Mouse (Mus musculus) urinary bladder, adult 18-20 months (tissue): ENCODE data around the gene Nmt1.

Source experiments
- DNase-seq, 2 experiments: peaks; one replicate each; pipeline ENCODE4 v3.0.0; 2022; ENCODE audit warnings: low spot score in 2 of 2, mixed read lengths in 2 of 2

Nmt1 gene

GRCm38 (mm10) chr11:103005254-103005981 is 22.6 kb upstream of the Nmt1 start:
- DNase-seq = no peak

DNA sequence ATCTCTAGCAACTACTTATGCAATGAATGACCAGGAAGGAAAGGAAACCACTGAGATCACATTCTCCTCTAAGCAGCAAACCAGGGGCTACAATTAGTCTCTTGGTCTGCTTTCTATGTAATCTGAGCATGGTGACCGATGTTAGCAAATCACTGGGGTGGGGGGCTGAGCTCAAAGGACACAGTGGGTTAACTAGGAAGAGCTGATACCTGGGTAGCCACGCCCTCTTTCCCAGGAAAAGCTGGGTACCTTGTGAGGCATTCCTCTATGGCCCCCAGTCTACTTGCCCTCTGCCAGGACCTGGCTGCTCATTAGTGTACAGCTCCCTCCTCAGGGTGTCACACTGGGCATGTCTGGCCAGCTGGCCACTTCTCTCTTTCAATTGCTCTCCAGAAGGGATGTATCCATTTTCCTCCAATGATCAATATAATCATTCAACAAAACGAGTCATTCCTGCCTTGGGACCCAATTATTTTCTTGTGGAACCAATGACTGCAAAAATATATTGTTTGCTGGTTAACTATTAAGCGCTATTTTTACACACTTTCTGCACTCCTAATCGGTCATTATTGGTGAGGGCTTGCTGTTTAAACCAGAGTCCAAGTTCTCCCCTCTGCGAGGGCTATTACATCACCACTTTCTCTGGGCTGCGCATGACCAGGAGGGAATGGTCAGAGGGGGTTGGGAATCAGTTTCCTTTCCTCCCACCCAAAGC is 21.5 kb upstream of the Nmt1 start:
- DNase-seq = no peak

DNA sequence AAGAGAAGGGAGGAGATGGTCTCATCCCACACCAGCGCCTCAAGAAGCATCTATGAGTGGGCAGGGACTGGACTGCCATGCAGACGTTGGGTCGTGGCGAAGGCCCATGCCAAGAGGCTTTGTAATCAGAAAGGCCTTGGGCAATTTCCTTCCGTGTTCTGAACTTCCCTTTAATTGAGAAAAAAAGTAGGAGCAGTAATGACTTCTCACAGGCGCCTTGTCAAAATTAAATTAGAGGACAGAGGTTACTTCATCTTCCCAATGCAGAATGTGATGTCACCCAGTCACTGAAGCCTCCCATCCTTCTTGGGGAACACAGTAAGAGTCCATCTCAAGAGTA is 21.0 kb upstream of the Nmt1 start:
- peak in 1 of 2 experiments; percentile 16 for DNase-seq

GRCm38 (mm10) chr11:103008558-103008957 is 19.4 kb upstream of the Nmt1 start:
- DNase-seq = no peak

DNA sequence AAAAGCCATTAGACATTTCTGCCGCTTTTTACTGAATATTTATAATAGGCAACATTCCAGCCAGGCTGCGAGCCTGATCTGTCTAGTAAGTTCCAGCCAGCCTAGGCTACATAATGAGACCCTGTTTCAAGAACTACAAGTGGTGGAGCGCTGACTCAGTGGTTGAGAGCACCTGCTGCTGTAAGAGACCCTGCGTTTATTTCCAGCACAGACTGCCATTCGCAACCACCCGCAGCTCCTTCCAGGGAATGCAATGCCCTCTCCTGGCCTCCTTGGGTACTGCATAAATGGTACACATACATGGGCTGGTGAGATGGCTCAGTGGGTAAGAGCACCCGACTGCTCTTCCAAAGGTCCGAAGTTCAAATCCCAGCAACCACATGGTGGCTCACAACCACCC is 18.8 kb upstream of the Nmt1 start:
- no peak for DNase-seq

- DNase-seq = no peak
These were observed 17.4 kb upstream of the Nmt1 start for GRCm38 (mm10) chr11:103010454-103011205.

DNA sequence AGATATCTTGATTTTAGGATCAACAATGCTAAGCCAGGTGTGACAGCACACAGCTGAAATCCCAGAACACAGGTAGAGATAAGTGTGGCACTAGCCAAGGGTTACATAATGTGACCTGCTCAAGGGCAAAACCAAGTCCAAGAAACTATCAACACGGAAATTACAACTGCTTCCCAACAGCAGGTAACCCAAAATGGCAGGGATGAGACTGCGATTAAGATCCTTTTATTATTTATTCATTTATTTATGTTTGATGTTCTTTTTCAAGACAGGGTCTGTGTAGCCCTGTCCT is 16.8 kb upstream of the Nmt1 start:
- DNase-seq = no peak

- no peak for DNase-seq
These were observed 11.8 kb upstream of the Nmt1 start for GRCm38 (mm10) chr11:103015881-103016825.

GRCm38 (mm10) chr11:103016930-103017329 is 11.1 kb upstream of the Nmt1 start:
- peak; percentile 95 to 97 for DNase-seq

- DNase-seq = no peak
These were observed 10.3 kb upstream of the Nmt1 start for GRCm38 (mm10) chr11:103017661-103018060.

DNA sequence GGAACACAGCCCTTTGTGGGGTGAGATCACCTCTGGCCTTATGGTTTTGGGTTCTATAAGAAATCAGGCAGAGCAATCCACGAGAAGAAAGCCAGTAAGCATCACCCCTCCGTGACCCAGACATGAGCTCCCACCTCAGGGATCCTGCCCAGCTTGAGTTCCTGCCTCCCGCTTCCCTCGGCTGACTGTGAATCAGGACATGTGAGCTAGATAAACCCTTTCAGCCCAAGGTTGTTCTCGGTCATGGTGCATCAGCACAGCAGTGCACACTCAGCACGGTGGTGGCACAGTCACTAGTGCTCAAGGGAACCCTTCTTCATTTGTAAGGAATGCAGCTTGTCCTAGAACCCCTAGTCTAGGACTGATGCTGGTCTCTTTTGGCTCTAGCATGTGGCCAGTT is 9.1 kb upstream of the Nmt1 start:
- DNase-seq = no peak

- DNase-seq = no peak
These were observed 8.7 kb upstream of the Nmt1 start for GRCm38 (mm10) chr11:103019325-103019724.

- DNase-seq = no peak
These were observed 7.2 kb upstream of the Nmt1 start for GRCm38 (mm10) chr11:103020713-103021335.

DNA sequence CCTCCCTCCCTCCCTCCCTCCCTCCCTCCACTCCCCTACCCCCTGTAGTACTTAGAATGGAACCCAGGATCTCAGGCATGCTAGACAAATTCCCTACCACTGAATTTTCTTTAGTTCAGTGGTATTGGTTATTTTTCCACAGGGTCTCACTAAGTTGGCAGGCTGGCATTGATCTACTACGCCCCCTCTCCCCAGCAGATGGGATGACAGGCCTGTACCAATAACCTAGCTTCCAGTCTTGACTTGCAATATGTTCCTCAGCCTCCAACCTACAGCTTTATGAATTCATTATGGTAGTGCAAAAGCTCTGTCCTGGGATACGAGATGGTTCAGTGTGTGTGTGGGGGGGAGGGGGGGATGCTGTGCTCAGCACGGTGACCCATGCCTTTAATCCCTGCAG is 4.0 kb upstream of the Nmt1 start:
- DNase-seq = no peak

DNA sequence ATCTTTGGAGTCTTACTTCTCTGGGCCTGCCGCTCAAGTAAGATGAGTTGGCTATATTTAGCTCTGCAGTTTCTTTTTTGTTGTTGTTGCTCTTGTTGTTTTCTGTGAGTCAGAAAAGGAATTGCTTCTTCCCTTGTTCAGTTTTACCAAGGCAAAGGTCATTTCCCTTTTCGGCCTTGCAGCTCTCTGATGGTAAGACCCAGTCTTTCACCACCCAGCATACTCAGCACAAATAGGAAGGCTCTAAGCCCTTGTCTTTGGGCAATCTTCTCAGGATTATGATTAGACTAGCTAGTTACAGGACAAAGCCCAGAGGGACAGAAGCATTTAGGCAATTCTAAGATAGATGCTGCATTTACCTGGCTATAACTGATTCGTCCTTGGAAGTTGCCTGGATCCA is 1.1 kb upstream of the Nmt1 start:
- no peak for DNase-seq

DNA sequence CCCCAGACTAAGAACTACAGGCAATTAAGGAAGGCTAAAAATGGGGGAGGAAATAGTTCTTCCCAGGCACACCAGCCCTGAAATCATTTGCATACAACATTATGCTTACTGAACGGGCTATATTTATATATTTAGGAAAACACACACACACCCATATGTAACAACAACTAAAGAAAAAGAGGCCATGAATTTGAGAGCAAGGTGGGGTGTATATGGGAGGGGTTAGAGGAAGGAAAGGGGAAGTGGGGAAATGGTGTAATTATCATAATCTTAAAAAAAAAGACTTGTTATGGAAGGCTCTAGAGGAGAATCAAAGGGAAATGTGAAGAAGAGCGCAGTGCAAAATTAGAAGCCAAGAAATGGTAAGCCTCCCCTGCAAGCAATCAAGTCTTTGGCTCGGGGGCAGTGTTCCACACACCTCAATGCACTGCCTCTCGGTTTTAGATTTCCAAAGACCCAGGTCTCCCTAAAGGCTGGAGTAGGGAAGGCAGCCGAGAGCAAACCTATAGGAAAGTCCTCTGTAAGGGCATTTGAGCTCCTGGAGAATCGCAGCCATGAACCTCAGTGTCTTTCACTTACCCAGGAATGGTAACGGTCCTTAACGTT is 317 bp upstream of the Nmt1 start:
- DNase-seq = no peak

GRCm38 (mm10) chr11:103033030-103033429 is 5.0 kb downstream of the Nmt1 start:
- no peak for DNase-seq

DNA sequence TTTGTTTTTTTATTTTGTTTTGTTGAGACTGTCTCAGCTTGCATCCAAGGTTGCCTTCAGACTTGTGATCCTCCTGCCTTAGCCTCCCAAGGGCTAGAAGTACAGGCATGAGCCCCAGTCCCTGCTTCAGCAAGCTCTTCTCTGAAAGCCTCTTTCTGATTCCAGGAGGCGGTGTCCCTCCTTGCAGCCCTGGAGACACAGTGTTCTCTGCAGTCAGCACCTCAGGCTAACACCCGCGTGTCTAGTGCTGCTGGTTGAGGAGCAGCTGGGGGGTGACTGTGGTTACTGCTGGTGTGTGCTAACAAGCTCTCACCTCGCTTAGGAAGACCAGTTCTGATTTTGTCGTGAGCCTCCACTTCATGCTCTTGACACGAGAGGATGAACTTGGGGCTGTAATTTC is 7.0 kb downstream of the Nmt1 start:
- no peak for DNase-seq

GRCm38 (mm10) chr11:103036881-103037465 is 9.0 kb downstream of the Nmt1 start:
- DNase-seq = no peak

- no peak for DNase-seq
These were observed 10.0 kb downstream of the Nmt1 start for GRCm38 (mm10) chr11:103038037-103038436.

DNA sequence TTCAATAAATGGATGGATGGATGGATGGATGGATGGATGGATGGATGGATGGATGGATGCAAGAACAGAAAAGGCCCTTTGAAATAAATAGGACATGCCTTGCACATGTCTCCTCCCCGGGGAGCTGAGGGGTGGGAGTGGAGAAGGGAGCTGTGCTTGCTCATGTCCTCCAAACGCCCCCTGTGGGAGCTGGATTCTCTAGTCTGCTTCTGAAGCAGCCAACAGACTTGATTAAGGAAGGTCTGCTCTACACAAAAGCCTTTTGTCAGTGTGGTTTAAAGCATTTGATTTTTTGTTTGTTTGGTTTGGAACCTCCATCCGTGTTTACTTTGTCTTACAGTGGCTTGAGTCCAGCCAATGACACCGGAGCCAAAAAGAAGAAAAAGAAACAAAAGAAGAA is 14.8 kb downstream of the Nmt1 start:
- DNase-seq = no peak
